Mouse (Mus musculus) small intestine, adult 2 months (tissue): ENCODE results near the gene Gm5150.

ENCODE experiments used
- CTCF ChIP-seq: fragments of 200-500 bp; IDR thresholded peaks from 2 replicates; pipeline ENCODE4 v1.5.1; 2012; ENCODE audit warnings: low read depth, mild to moderate bottlenecking, control low read depth, inconsistent platforms, low read length, moderate library complexity, mixed read lengths; ENCODE audit not compliant: insufficient replicate concordance, insufficient read length; ENCODE audit errors: extremely low read depth
- POLR2A ChIP-seq: fragments of 200-500 bp; IDR thresholded peaks from 2 replicates; pipeline ENCODE4 v1.6.1; 2012; ENCODE audit warnings: low read depth, mild to moderate bottlenecking, control low read depth, inconsistent platforms, low read length, moderate library complexity

DNA sequence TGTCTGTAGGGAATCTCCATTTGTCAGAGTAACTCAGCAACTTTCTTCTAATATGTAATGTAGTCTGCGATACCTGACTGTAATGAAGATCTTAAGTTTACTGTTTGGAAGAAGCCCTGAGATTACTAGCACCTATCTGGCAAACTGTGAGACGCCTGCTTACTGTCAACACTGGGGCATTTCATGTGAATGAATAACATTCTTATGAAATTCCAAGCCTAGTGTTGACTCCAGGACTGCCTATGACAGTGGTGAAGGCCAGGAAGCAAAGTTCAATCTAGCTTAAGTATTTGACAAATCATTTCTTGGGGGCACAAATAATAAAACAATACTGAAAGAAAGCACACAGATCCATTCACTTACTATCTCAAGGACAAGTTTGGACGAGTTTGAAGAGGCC, 24.0 kb downstream of the Gm5150 start:
- TF ChIP-seq CTCF: no peak
- TF ChIP-seq POLR2A: no peak
